Mouse (Mus musculus): ENCODE measurements at regions not wholly inside any gene's neighbourhood (a gene's known extent, or its start where the extent isn't known, plus 50 kb on each side); places are given as distances from the start of the nearest gene placed in this dataset.
"Not testable (repeated sequence)": the region's sequence is repeated elsewhere in the genome, so short reads cannot be mapped to it uniquely, and the experiment has no call there.

GRCm38 (mm10) chr1:177501288-177501687 is 59.1 kb downstream of the Zbtb18 start:
- no peak for DNase-seq (ENCODE audit: low read depth)

GRCm38 (mm10) chr1:177503946-177504345 is 61.8 kb downstream of the Zbtb18 start:
- peak; percentile 12 for DNase-seq (ENCODE audit: low read depth)

- DNase-seq (ENCODE audit: low read depth) = no peak
These were observed 62.6 kb downstream of the Zbtb18 start for GRCm38 (mm10) chr1:177504743-177505142.

- not testable (repeated sequence) for DNase-seq (ENCODE audit: low read depth)
These were observed 65.2 kb downstream of the Zbtb18 start for GRCm38 (mm10) chr1:177507398-177507797.

GRCm38 (mm10) chr1:177509786-177510185 is 67.6 kb downstream of the Zbtb18 start:
- DNase-seq (ENCODE audit: low read depth) = no peak

- DNase-seq (ENCODE audit: low read depth) = no peak
These were observed 70.0 kb downstream of the Zbtb18 start for GRCm38 (mm10) chr1:177512116-177512515.

- DNase-seq (ENCODE audit: low read depth) = no peak
These were observed 75.9 kb downstream of the Zbtb18 start for GRCm38 (mm10) chr1:177517934-177518610.

- no peak for DNase-seq (ENCODE audit: low read depth)
These were observed 76.9 kb downstream of the Zbtb18 start for GRCm38 (mm10) chr1:177518897-177519513.

- DNase-seq (ENCODE audit: low read depth) = no peak
These were observed 79.0 kb downstream of the Zbtb18 start for GRCm38 (mm10) chr1:177521110-177521509.

GRCm38 (mm10) chr1:177525141-177525540 is 83.0 kb downstream of the Zbtb18 start:
- DNase-seq (ENCODE audit: low read depth) = no peak

GRCm38 (mm10) chr1:177531791-177532190 is 89.6 kb downstream of the Zbtb18 start:
- peak; percentile 75 for DNase-seq (ENCODE audit: low read depth)

- DNase-seq (ENCODE audit: low read depth) = peak; percentile 76
These were observed 90.5 kb downstream of the Zbtb18 start for GRCm38 (mm10) chr1:177532656-177533055.

GRCm38 (mm10) chr1:177533332-177533731 is 91.2 kb downstream of the Zbtb18 start:
- DNase-seq (ENCODE audit: low read depth) = no peak

- no peak for DNase-seq (ENCODE audit: low read depth)
These were observed 103.0 kb downstream of the Zbtb18 start for GRCm38 (mm10) chr1:177545031-177545735.

GRCm38 (mm10) chr1:177547716-177548115 is 105.6 kb downstream of the Zbtb18 start:
- DNase-seq (ENCODE audit: low read depth) = no peak

- no peak for DNase-seq (ENCODE audit: low read depth)
These were observed 113.5 kb downstream of the Zbtb18 start for GRCm38 (mm10) chr1:177555471-177556291.

- no peak for DNase-seq (ENCODE audit: low read depth)
These were observed 115.3 kb downstream of the Zbtb18 start for GRCm38 (mm10) chr1:177557432-177557831.

- DNase-seq (ENCODE audit: low read depth) = no peak
These were observed 115.7 kb downstream of the Zbtb18 start for GRCm38 (mm10) chr1:177557856-177558255.

GRCm38 (mm10) chr1:177561716-177562588 is 119.8 kb downstream of the Zbtb18 start:
- no peak for DNase-seq (ENCODE audit: low read depth)

- no peak for DNase-seq (ENCODE audit: low read depth)
These were observed 120.4 kb downstream of the Zbtb18 start for GRCm38 (mm10) chr1:177562589-177562912.

- DNase-seq (ENCODE audit: low read depth) = no peak
These were observed 123.5 kb downstream of the Zbtb18 start for GRCm38 (mm10) chr1:177565678-177566077.

Measured in 416B (cell line).